Mouse (Mus musculus): ENCODE results near the gene Akr1c13. TPM values are rescaled to one million over a fixed set of nuclear protein-coding genes. Genes with fewer than 3 reads are reported as not detected.

The Akr1c13 gene
- total RNA-seq (2014; rRNA removed; ENCODE audit: low replicate concordance) = 0.46 TPM in 1 of 2 replicates, not detected in the other
- 1.6 and 1.7 TPM in 2 replicates for polyA plus RNA-seq (2015; fragmentation: Nextera tagmentation; extraction: Ambion mirVana)

GRCm38 (mm10) chr13:4190904-4191303, at the start of gene Akr1c13:
TSS of gene Akr1c13 (plus strand) at chr13:4191150.
- H3K27me3 ChIP-seq (ENCODE audit: control insufficient read depth, insufficient read depth, low read length) = no peaks in the 10 kb centered on the region
- H3K4me3 ChIP-seq (ENCODE audit: low read depth, low read length) = no peak within 1 kb of the TSS
- TF ChIP-seq EP300 (IDR thresholded peaks at IDR 0.05; ENCODE audit: low read depth) (no peak), CTCF (IDR thresholded peaks at IDR 0.05; ENCODE audit: low read depth) (no peak)
- no peaks in the 10 kb centered on the region for H3K36me3 ChIP-seq (replicated peaks; ENCODE audit: control insufficient read depth, insufficient read depth, low read length)
- H3K4me2 ChIP-seq (ENCODE audit: low read depth, low read length) = no peak within 1 kb of the TSS; the same call in 1 of the 2 replicates
- 54% methylated on average over 3 of the region's 3 CpGs for WGBS
- no peak within 1 kb of the TSS for H3K9ac ChIP-seq (replicated peaks; ENCODE audit: low read depth, low read length)
- no peak for ATAC-seq (ENCODE audit: insufficient read depth, low read depth)
- no peaks in the 10 kb centered on the region for H3K9me3 ChIP-seq (replicated peaks; ENCODE audit: control insufficient read depth, low read length)
- DNase-seq (ENCODE audit: low spot score) = no peak
- H3K27ac ChIP-seq (ENCODE audit: low read depth) = no peak within 1 kb of the TSS
- no peaks in the 10 kb centered on the region for H3K4me1 ChIP-seq (ENCODE audit: control insufficient read depth, insufficient read depth)

DNA sequence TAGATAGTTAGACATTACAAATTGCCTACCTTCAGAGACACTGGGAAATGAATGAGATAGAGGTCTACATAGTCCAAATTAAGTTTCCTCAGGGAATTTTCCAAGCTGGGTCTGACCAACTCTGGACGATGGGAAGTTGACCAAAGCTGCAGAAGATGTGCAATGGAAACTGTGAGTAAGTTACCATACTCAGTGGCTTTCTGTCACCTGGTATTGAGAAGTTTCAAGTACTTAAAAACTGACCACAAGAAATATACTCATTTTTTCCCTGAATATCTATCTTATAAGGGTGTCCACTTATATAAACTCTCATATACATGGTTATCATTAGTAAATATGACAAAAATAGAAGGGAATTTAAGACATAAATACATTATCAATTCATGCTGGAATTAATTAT, 46.7 kb upstream of the Akr1c13 start:
- no peak overlapping the region for H3K27ac ChIP-seq (ENCODE audit: low read depth)
- ATAC-seq (ENCODE audit: insufficient read depth, low read depth) (no peak), DNase-seq (ENCODE audit: low spot score) (no peak)
- H3K4me1 ChIP-seq (ENCODE audit: control insufficient read depth, insufficient read depth) = no peaks in the 10 kb centered on the region
- no peaks in the 10 kb centered on the region for H3K36me3 ChIP-seq (replicated peaks; ENCODE audit: control insufficient read depth, insufficient read depth, low read length)
- H3K27me3 ChIP-seq (ENCODE audit: control insufficient read depth, insufficient read depth, low read length) = no peaks in the 10 kb centered on the region
- WGBS = 47% methylated on average over 1 of the region's 1 CpGs
- no peak overlapping the region for H3K4me2 ChIP-seq (ENCODE audit: low read depth, low read length)
- H3K9ac ChIP-seq (replicated peaks; ENCODE audit: low read depth, low read length) = no peak overlapping the region
- no peak for TF ChIP-seq CTCF (IDR thresholded peaks at IDR 0.05; ENCODE audit: low read depth)
- no peak for TF ChIP-seq EP300 (IDR thresholded peaks at IDR 0.05; ENCODE audit: low read depth)
- no peak overlapping the region for H3K4me3 ChIP-seq (ENCODE audit: low read depth, low read length)
- no peaks in the 10 kb centered on the region for H3K9me3 ChIP-seq (replicated peaks; ENCODE audit: control insufficient read depth, low read length)

DNA sequence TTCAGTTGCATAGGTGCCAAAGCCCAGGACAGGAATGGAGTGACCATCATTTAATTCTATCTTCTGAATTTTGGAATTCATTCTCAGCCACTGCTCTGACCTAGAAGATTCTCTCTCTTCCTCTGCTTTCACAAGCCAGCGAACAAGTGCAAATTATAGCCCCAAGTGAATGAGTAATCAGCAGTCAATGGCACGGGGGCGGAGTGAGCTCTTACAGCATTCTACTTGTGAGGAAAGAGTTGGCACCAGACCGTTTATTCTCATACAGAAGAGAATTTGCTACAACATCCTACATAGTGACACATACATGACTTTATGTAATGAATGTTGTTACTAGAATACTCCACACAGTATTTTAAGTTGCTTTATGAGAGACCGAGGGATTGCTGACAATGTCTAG, 40.4 kb upstream of the Akr1c13 start, which contains the start of gene Akr1c18:
Gene Akr1c18 (minus strand): TSS at position 137 of the 400 bp plus-strand sequence.
- no peaks in the 10 kb centered on the region for H3K27me3 ChIP-seq (ENCODE audit: control insufficient read depth, insufficient read depth, low read length)
- 67% methylated on average over 5 of the region's 5 CpGs for WGBS
- TF ChIP-seq EP300 (IDR thresholded peaks at IDR 0.05; ENCODE audit: low read depth) = no peak
- TF ChIP-seq CTCF (IDR thresholded peaks at IDR 0.05; ENCODE audit: low read depth) = no peak

GRCm38 (mm10) chr13:4152908-4153307, 38.0 kb upstream of the Akr1c13 start:
- no peaks in the 10 kb centered on the region for H3K36me3 ChIP-seq (replicated peaks; ENCODE audit: control insufficient read depth, insufficient read depth, low read length)
- H3K27me3 ChIP-seq (ENCODE audit: control insufficient read depth, insufficient read depth, low read length) = no peaks in the 10 kb centered on the region
- no peak overlapping the region for H3K4me2 ChIP-seq (ENCODE audit: low read depth, low read length)
- TF ChIP-seq CTCF (IDR thresholded peaks at IDR 0.05; ENCODE audit: low read depth) (no peak), EP300 (IDR thresholded peaks at IDR 0.05; ENCODE audit: low read depth) (no peak)
- no peak overlapping the region for H3K27ac ChIP-seq (ENCODE audit: low read depth)
- H3K4me3 ChIP-seq (ENCODE audit: low read depth, low read length) = no peak overlapping the region
- H3K9me3 ChIP-seq (replicated peaks; ENCODE audit: control insufficient read depth, low read length) = no peaks in the 10 kb centered on the region; the same call in 1 of the 2 replicates
- 55% methylated on average over 2 of the region's 2 CpGs for WGBS
- ATAC-seq (ENCODE audit: insufficient read depth, low read depth) (no peak), DNase-seq (ENCODE audit: low spot score) (no peak)
- H3K9ac ChIP-seq (replicated peaks; ENCODE audit: low read depth, low read length) = no peak overlapping the region
- no peaks in the 10 kb centered on the region for H3K4me1 ChIP-seq (ENCODE audit: control insufficient read depth, insufficient read depth)

More for the DNA sequence above, 40.4 kb upstream of the Akr1c13 start, which contains the start of gene Akr1c18:
- DNase-seq (ENCODE audit: low spot score) (no peak), ATAC-seq (ENCODE audit: insufficient read depth, low read depth) (no peak)
- no peak within 1 kb of the TSS for H3K9ac ChIP-seq (replicated peaks; ENCODE audit: low read depth, low read length)
- no peak within 1 kb of the TSS for H3K4me3 ChIP-seq (ENCODE audit: low read depth, low read length)
- no peaks in the 10 kb centered on the region for H3K4me1 ChIP-seq (ENCODE audit: control insufficient read depth, insufficient read depth)
- H3K9me3 ChIP-seq (replicated peaks; ENCODE audit: control insufficient read depth, low read length) = no peaks in the 10 kb centered on the region
- no peak within 1 kb of the TSS for H3K27ac ChIP-seq (ENCODE audit: low read depth)
- H3K4me2 ChIP-seq (ENCODE audit: low read depth, low read length) = no peak within 1 kb of the TSS
- no peaks in the 10 kb centered on the region for H3K36me3 ChIP-seq (replicated peaks; ENCODE audit: control insufficient read depth, insufficient read depth, low read length)

DNA sequence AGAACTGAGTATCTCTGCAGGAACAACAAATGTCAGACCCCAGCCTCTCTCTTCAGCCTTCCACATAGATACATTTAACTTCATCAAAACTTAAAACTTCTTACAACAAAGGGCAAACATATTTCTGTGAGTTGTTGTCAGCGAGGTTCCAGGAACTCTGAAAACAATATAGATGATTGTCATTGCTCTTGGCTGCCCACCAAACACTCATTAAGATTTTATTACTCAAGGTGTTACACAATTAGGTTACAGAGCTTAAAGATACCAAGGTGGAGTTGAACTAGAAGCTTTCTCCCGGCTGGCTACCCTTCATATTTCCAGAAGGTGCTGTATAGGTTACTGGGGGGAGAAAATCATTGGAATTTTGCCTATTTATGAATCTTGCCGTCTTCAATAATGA, 37.4 kb upstream of the Akr1c13 start:
- WGBS = 70% methylated on average over 3 of the region's 3 CpGs
- Histone ChIP-seq H3K4me2 (ENCODE audit: low read depth, low read length) (no peak overlapping the region), H3K36me3 (replicated peaks; ENCODE audit: control insufficient read depth, insufficient read depth, low read length) (no peaks in the 10 kb centered on the region), H3K27me3 (ENCODE audit: control insufficient read depth, insufficient read depth, low read length) (no peaks in the 10 kb centered on the region), H3K9me3 (replicated peaks; ENCODE audit: control insufficient read depth, low read length) (no peaks in the 10 kb centered on the region; the same call in 1 of the 2 replicates), H3K4me3 (ENCODE audit: low read depth, low read length) (no peak overlapping the region), H3K9ac (replicated peaks; ENCODE audit: low read depth, low read length) (no peak overlapping the region), H3K27ac (ENCODE audit: low read depth) (no peak overlapping the region), H3K4me1 (ENCODE audit: control insufficient read depth, insufficient read depth) (no peaks in the 10 kb centered on the region)
- no peak for TF ChIP-seq EP300 (IDR thresholded peaks at IDR 0.05; ENCODE audit: low read depth)
- no peak for TF ChIP-seq CTCF (IDR thresholded peaks at IDR 0.05; ENCODE audit: low read depth)
- no peak for ATAC-seq (ENCODE audit: insufficient read depth, low read depth)
- DNase-seq (ENCODE audit: low spot score) = no peak

GRCm38 (mm10) chr13:4155286-4155685, 35.7 kb upstream of the Akr1c13 start:
- Histone ChIP-seq H3K9me3 (replicated peaks; ENCODE audit: control insufficient read depth, low read length) (no peaks in the 10 kb centered on the region; the same call in 1 of the 2 replicates), H3K27me3 (ENCODE audit: control insufficient read depth, insufficient read depth, low read length) (no peaks in the 10 kb centered on the region), H3K4me3 (ENCODE audit: low read depth, low read length) (no peak overlapping the region), H3K4me1 (ENCODE audit: control insufficient read depth, insufficient read depth) (no peaks in the 10 kb centered on the region), H3K36me3 (replicated peaks; ENCODE audit: control insufficient read depth, insufficient read depth, low read length) (no peaks in the 10 kb centered on the region), H3K27ac (ENCODE audit: low read depth) (no peak overlapping the region), H3K9ac (replicated peaks; ENCODE audit: low read depth, low read length) (no peak overlapping the region), H3K4me2 (ENCODE audit: low read depth, low read length) (no peak overlapping the region)
- no peak for DNase-seq (ENCODE audit: low spot score)
- ATAC-seq (ENCODE audit: insufficient read depth, low read depth) = no peak
- no peak for TF ChIP-seq EP300 (IDR thresholded peaks at IDR 0.05; ENCODE audit: low read depth)
- TF ChIP-seq CTCF (IDR thresholded peaks at IDR 0.05; ENCODE audit: low read depth) = no peak
- 70% methylated on average over 2 of the region's 2 CpGs for WGBS
